Mouse (Mus musculus) G1E (cell line): Measurements from ENCODE around the gene Rplp2.

ENCODE experiments used
- CTCF ChIP-seq: IDR thresholded peaks from 2 replicates; pipeline ENCODE4 v1.5.1; 2012; ENCODE audit warnings: low read depth, low read length, inconsistent platforms, mixed read lengths
- GATA1 ChIP-seq: IDR thresholded peaks from 2 replicates; pipeline ENCODE4 v1.6.1; 2012; ENCODE audit warnings: borderline replicate concordance, low read length, inconsistent platforms, mixed read lengths
- POLR2AphosphoS5 ChIP-seq: IDR thresholded peaks from 2 replicates; pipeline ENCODE4 v1.6.1; 2012; ENCODE audit warnings: low read depth, low read length, inconsistent platforms; ENCODE audit not compliant: insufficient replicate concordance

DNA sequence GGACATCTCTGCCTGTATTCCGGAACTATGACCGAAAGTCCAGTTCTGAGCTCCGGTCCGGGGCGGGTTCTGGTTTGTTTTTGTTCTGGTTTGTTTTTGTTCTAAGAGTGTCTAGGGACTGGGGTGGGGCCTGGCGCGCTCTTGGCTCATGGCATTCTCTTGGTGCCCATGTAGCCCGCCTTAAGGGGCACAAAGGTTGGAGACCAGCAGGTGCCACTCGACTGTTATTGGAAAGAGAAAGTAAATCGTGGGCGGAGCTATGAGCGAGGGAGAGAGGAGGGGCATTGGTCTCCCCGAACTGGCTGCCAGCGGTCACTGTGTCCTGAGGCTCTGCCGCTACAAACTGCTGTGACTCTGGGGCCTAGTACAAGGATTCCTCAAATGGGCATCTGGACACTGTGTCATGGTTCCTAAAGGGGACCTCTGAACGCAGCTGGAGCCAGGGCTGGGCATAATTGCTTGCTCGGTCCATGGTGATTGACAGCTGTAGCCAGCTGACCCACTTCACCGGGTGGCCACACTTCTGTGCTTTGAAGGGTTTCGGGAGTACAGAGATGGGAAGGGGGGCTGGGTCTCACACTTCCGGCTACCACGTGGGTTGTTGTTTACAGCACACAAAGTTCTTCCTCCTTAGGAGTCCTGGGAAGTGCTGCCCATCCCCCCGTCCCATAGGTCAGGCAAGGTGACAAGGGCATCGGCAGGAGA is 8.6 kb downstream of the Rplp2 start:
- TF ChIP-seq CTCF (no peak), GATA1 (no peak), POLR2AphosphoS5 (no peak)
